Mouse (Mus musculus): ENCODE measurements around the gene Glp1r. TPM values are rescaled to one million over a fixed set of nuclear protein-coding genes. Genes with fewer than 3 reads are reported as not detected.

Glp1r gene
- polyA plus RNA-seq (2015; fragmentation: Nextera tagmentation; extraction: Ambion mirVana), result not detected in 2 replicates

GRCm38 (mm10) chr17:30901627-30902026 lies at the start of gene Glp1r:
TSS of gene Glp1r (plus strand) at chr17:30901817.

GRCm38 (mm10) chr17:30954340-30954739 lies 52.7 kb downstream of the Glp1r start, which contains the start of gene Umodl1:
TSS of gene Umodl1 (plus strand) at chr17:30954640.

Small RNAs within 50 kb of the gene (microRNA-seq; reads per million reads assigned to microRNA genes)
- 0 reads per million in 2 experiments for gene Gm24026

Other genes starting within 250 kb of the Glp1r start
- 0.14 and 0.17 TPM in 2 replicates for gene Umodl1, start 52.8 kb downstream of the Glp1r start, polyA plus RNA-seq (2015; fragmentation: Nextera tagmentation; extraction: Ambion mirVana)
- gene Abcg1, start 155.9 kb downstream of the Glp1r start, polyA plus RNA-seq (2015; fragmentation: Nextera tagmentation; extraction: Ambion mirVana), result 1.8 and 3.4 TPM in 2 replicates
- 0.30 TPM in 1 of 2 replicates, not detected in the other for gene Tff3, start 227.8 kb downstream of the Glp1r start, polyA plus RNA-seq (2015; fragmentation: Nextera tagmentation; extraction: Ambion mirVana)
- not detected in 2 replicates for gene Tff2, start 242.5 kb downstream of the Glp1r start, polyA plus RNA-seq (2015; fragmentation: Nextera tagmentation; extraction: Ambion mirVana)